Mouse (Mus musculus): ENCODE results near the gene Cfl2.

Gene Cfl2

DNA sequence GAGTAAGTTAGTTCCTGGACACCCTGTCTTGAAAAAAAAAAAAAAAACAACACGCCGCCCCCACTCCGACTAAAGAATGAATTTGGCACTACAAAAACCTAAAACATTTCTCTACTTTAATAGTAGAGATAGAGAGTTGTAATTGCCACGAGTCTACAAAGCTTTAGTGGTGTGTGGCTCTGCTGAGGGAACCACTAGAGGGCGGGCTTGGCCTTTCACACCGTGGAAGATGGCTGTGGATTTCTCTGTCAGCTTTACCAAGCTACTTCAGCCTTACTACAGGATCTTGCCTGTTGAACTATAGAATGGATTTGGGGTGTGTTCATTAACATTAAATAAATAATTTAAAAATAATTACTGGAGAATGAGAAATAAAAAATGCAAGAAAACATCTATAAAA lies 32.1 kb downstream of the Cfl2 start:
- DNase-seq (ENCODE audit: low read depth, low spot score): peak; percentile 79

GRCm38 (mm10) chr12:54829876-54830275 lies 32.8 kb downstream of the Cfl2 start:
- DNase-seq (ENCODE audit: low read depth, low spot score): no peak

DNA sequence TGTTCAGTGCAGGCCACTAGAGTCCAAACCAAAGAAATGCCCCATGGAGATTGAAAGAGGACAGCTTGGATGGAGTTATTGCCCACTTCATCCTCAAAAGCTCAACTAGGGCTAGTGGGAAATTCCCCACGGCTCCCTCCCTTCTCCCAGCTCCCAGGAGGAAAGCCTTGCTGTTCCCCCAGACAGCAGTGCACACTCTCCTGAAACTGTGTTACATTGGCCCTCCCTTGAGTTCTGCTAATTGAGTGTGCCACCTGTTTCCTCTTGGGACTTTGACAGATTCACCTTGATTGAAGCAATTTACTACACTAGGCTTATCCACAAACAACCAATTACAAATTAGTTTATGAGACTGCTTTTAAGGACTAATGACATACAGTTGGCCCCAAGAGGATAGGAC lies 34.6 kb downstream of the Cfl2 start:
- DNase-seq (ENCODE audit: low read depth, low spot score): no peak

DNA sequence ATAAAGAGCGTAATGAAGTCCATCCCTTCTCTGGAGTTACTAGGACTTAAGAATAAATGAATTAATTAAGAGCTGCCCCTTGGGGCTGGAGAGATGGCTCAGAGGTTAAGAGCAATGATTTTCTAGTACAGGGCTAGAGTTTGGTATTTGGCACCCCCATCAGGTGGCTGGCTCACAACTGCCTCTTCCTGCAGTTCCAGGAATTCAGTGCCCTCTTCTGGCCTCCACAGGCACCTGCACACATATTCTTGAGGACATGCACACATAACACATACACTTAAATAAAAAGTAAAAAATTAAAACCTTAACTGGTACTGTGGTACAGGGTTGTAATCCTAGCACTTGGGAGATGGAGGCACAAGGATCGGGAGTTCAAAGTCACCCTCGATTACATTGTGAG lies 37.5 kb downstream of the Cfl2 start:
- DNase-seq (ENCODE audit: low read depth, low spot score): no peak

DNA sequence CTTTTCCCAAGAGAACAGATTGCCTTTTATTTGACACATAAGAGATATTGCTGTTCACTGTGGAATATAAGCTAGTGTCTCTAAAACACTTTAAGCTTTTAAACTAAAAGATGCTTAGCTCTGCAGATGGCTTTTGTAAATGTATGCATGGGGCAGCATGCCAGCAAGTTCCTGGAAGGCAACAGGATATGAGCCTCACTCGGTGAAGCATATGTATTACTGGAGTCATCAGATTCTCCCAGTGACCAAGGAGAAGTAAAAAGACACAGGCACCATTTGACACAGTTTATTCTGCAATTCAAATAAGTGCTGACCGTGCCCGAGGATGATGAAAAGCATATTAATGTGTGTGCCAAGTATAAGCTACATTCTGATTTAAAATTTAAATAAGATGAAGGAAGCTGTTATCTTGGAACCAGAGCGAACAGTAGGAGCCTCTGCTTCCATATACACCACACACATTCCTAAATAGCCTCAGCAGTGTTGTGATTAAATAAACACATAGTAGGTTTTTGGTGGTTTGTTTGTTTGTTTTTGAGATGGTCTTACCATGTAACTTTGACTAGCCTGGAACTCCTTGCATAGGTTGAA lies 39.7 kb downstream of the Cfl2 start:
- DNase-seq (ENCODE audit: low read depth, low spot score): no peak

DNA sequence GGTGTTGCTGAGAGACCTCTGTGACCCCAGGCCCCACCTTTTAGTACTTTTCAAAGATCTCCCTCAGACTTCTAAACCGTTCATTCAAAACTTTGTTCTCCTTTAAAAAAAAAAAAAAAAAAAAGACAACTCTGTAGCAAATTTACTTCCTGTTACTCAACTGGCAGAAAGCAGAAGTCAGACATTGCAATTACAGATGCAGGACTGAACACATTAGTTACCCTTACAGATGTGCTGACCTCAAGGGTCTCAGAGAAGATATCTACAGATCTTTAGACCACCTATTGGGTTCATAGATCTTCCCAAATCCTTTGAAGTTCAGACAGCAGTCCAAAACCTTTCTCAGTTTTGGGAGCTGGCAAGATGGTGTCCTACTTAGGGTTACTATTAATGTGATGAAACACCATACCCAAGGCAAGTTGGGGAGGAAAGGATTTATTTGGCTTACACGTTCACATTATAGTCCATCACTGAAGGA lies 42.0 kb downstream of the Cfl2 start:
- no peak for DNase-seq (ENCODE audit: low read depth, low spot score)

DNA sequence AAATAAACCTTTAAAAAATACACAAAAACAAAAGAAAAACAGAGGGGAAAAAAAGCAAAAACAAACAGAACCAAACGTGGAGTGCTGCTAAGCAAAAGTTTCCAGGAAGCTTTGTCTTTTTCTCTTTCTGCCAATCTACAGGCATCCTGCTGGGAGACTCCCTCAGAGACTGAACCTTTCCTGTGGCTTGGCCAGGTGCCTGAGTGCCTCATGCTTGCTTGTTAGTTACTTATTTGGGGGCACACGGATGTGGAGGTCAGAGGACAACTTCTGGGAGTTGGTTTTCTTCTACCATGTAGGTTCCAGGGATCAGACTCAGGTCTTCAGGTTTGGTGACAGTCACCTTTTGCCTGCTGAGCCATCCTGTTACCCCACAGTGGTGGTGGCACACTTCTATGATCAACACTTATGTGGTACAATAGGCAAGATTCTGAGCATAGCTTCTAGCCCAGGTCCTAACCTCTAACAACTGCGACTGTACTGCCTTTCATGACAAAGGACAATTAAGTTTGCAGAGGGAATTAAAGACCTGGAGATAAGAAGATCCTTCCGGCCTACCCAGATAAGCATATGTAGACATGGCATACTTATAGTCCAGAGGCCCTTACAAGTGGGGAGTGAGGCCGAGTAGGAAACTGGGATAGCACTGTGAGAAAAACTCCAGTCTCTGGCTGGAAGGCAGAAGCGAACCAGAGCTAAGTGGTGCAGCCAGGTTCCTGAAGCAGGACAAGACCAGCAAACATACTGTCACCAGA lies 43.3 kb downstream of the Cfl2 start:
- no peak for DNase-seq (ENCODE audit: low read depth, low spot score)

GRCm38 (mm10) chr12:54810142-54810541 lies 52.5 kb downstream of the Cfl2 start:
- DNase-seq (ENCODE audit: low read depth, low spot score): no peak
